Mouse (Mus musculus): ENCODE measurements around the gene Ssx2ip. TPM values are rescaled to one million over a fixed set of nuclear protein-coding genes. Genes with fewer than 3 reads are reported as not detected.

Ssx2ip gene
- polyA plus RNA-seq, 1 experiment from 2014 or later = 14.4 TPM

DNA sequence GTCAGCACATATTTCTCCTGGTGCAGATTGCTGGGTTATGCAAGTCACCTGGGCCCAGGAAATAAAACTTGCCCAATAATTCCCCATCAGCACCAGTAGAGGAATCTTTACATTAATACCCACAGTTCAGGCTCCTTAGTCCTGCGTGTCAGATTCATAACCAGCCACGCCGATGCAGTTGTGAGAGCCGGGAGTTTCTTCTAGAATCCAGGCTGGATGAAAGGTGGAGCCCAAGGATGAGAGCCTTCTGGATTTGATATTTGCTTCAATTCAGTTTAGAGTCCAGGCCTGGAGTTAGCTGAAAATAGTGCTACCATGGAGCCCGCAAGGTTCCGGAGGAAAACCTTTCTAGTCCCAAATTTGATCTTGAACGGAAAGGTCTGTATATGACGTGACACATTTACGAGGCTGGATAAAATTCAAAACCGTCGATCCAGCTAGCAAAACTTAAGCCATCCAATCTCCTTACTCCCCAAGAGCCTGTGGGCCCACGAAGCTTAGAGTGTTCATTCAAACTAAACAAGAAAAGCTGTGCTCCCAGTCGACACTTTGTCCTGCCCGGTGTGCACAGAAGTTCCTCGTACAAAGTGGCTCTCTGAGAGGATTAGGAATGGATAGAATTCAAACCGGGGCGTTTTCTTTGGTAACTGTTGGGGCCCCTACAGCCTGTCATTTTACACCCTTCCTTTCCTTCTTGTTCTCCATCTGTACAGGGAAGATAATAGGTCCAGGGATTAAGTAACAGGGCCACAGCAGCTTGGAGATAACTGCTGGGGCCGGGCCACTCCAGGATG lies 968 bp downstream of the Ssx2ip start:
- Histone ChIP-seq H3K27ac (peak overlapping the region; percentile 88), H3K4me3 (peak overlapping the region; percentile 88), H3K9ac (peak overlapping the region; percentile 95), H3K9me3 (0 out of 2 replicates have a peak, but pooled peaks cover 8% of the 10 kb centered on the region), H3K36me3 (no peaks in the 10 kb centered on the region), H3K4me1 (replicated peaks) (peaks cover 39% of the 10 kb centered on the region), H3K4me2 (peak overlapping the region; percentile 85), H3K27me3 (no peaks in the 10 kb centered on the region)
- no peak for ATAC-seq (ENCODE audit: low FRiP score)
- WGBS = 43% methylated on average over 18 of the region's 18 CpGs

DNA sequence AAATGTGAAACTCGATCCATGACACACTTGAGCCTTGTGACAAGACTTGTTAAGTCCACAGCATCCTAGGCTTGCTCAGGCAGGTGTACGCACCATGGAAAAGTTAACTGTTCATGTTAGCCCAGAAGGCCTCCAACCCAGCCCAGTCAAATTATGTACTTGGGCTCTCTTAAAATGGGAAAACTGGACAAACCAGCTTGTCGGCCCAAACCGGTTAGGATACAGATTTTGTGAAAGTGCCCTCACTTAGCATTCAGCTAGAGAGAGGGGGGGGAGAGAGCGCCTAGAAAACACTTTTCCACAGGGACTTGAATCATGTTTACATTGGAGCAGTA lies 1.5 kb downstream of the Ssx2ip start:
- no peak for ATAC-seq (ENCODE audit: low FRiP score)
- Histone ChIP-seq H3K4me3 (peak overlapping the region; percentile 88), H3K27ac (no peak overlapping the region), H3K27me3 (no peaks in the 10 kb centered on the region), H3K4me2 (peak overlapping the region; percentile 85), H3K9ac (peak overlapping the region; percentile 95), H3K4me1 (replicated peaks) (peaks cover 39% of the 10 kb centered on the region), H3K9me3 (0 out of 2 replicates have a peak, but pooled peaks cover 8% of the 10 kb centered on the region), H3K36me3 (no peaks in the 10 kb centered on the region)
- WGBS = 59% methylated on average over 5 of the region's 5 CpGs

GRCm38 (mm10) chr3:146407086-146407721 lies 2.8 kb downstream of the Ssx2ip start:
- ATAC-seq (ENCODE audit: low FRiP score) = no peak

GRCm38 (mm10) chr3:146410114-146410513 lies 5.7 kb downstream of the Ssx2ip start:
- Histone ChIP-seq H3K9me3 (no peaks in the 10 kb centered on the region), H3K4me1 (replicated peaks) (peaks cover 41% of the 10 kb centered on the region), H3K4me3 (no peak overlapping the region), H3K27ac (no peak overlapping the region), H3K4me2 (no peak overlapping the region), H3K27me3 (no peaks in the 10 kb centered on the region), H3K9ac (no peak overlapping the region), H3K36me3 (no peaks in the 10 kb centered on the region)
- no peak for ATAC-seq (ENCODE audit: low FRiP score)
- WGBS = 87% methylated on average over 7 of the region's 7 CpGs

More at GRCm38 (mm10) chr3:146407086-146407721, 2.8 kb downstream of the Ssx2ip start:
- H3K27ac ChIP-seq = no peak overlapping the region
- H3K4me1 ChIP-seq (replicated peaks) = peaks cover 48% of the 10 kb centered on the region
- no peaks in the 10 kb centered on the region for H3K27me3 ChIP-seq
- H3K9me3 ChIP-seq = 0 out of 2 replicates have a peak, but pooled peaks cover 7% of the 10 kb centered on the region
- no peaks in the 10 kb centered on the region for H3K36me3 ChIP-seq
- 84% methylated on average over 16 of the region's 16 CpGs for WGBS
- H3K4me3 ChIP-seq = no peak overlapping the region
- no peak overlapping the region for H3K9ac ChIP-seq
- peak overlapping the region; percentile 85; the same call in 1 of the 2 replicates for H3K4me2 ChIP-seq

- Histone ChIP-seq H3K9ac (0 out of 2 replicates have a peak overlapping the region, but pooled peaks have one; percentile 8), H3K4me1 (replicated peaks) (peaks cover 23% of the 10 kb centered on the region), H3K4me2 (no peak overlapping the region), H3K36me3 (peaks cover 2% of the 10 kb centered on the region), H3K27ac (no peak overlapping the region), H3K4me3 (no peak overlapping the region), H3K27me3 (no peaks in the 10 kb centered on the region), H3K9me3 (no peaks in the 10 kb centered on the region)
- WGBS = 74% methylated on average over 2 of the region's 2 CpGs
- 0 out of 2 replicates have a peak, but pooled peaks have one; percentile 18 for ATAC-seq (ENCODE audit: low FRiP score)
These were observed 7.6 kb downstream of the Ssx2ip start for GRCm38 (mm10) chr3:146412008-146412407.

- H3K27me3 ChIP-seq = no peaks in the 10 kb centered on the region
- no peaks in the 10 kb centered on the region for H3K9me3 ChIP-seq
- no peak overlapping the region for H3K9ac ChIP-seq
- no peak overlapping the region for H3K4me3 ChIP-seq
- H3K27ac ChIP-seq = no peak overlapping the region
- WGBS = 98% methylated on average over 7 of the region's 7 CpGs
- no peak overlapping the region for H3K4me2 ChIP-seq
- H3K4me1 ChIP-seq (replicated peaks) = peaks cover 18% of the 10 kb centered on the region
- ATAC-seq (ENCODE audit: low FRiP score) = no peak
- peaks cover 7% of the 10 kb centered on the region for H3K36me3 ChIP-seq
These were observed 8.0 kb downstream of the Ssx2ip start for GRCm38 (mm10) chr3:146412480-146412879.

DNA sequence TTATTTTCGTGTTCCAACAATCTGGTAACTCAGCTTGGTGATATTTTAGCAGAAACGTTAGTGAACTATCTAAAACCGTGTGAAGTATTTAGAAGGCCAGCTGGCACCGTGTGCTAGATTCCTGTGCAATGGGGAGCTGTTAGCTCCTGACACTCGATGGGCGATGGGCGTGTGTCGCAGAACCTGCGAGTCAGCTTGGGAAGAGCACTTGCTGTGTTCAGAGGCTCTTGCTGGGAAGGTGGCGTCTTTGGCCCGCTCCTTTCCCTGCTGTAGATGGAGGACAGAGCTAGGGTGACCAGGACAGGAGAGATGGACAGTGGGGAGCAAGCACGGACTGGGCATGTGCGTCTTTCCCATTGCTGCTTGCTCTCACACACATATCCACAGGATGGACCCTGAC lies 8.6 kb downstream of the Ssx2ip start:
- Histone ChIP-seq H3K9me3 (no peaks in the 10 kb centered on the region), H3K4me3 (no peak overlapping the region), H3K4me1 (replicated peaks) (peaks cover 14% of the 10 kb centered on the region), H3K27ac (no peak overlapping the region), H3K4me2 (no peak overlapping the region), H3K36me3 (peaks cover 10% of the 10 kb centered on the region), H3K9ac (no peak overlapping the region), H3K27me3 (no peaks in the 10 kb centered on the region)
- WGBS = 94% methylated on average over 13 of the region's 13 CpGs
- no peak for ATAC-seq (ENCODE audit: low FRiP score)

GRCm38 (mm10) chr3:146413992-146414391 lies 9.6 kb downstream of the Ssx2ip start:
- H3K36me3 ChIP-seq = peaks cover 18% of the 10 kb centered on the region
- WGBS = 93% methylated on average over 4 of the region's 4 CpGs
- H3K27ac ChIP-seq = no peak overlapping the region
- H3K4me3 ChIP-seq = no peak overlapping the region
- H3K9ac ChIP-seq = no peak overlapping the region
- ATAC-seq (ENCODE audit: low FRiP score) = no peak
- peaks cover 14% of the 10 kb centered on the region for H3K4me1 ChIP-seq (replicated peaks)
- no peak overlapping the region for H3K4me2 ChIP-seq
- H3K9me3 ChIP-seq = no peaks in the 10 kb centered on the region
- no peaks in the 10 kb centered on the region for H3K27me3 ChIP-seq

- no peak for ATAC-seq (ENCODE audit: low FRiP score)
- Histone ChIP-seq H3K4me3 (no peak overlapping the region), H3K27ac (no peak overlapping the region), H3K9ac (no peak overlapping the region), H3K4me2 (no peak overlapping the region), H3K9me3 (no peaks in the 10 kb centered on the region), H3K4me1 (replicated peaks) (peaks cover 14% of the 10 kb centered on the region), H3K27me3 (no peaks in the 10 kb centered on the region), H3K36me3 (peaks cover 24% of the 10 kb centered on the region)
- WGBS = 95% methylated on average over 12 of the region's 12 CpGs
These were observed 10.1 kb downstream of the Ssx2ip start for GRCm38 (mm10) chr3:146414555-146414954.

- Histone ChIP-seq H3K4me3 (no peak overlapping the region), H3K36me3 (peaks cover 46% of the 10 kb centered on the region), H3K9me3 (no peaks in the 10 kb centered on the region), H3K4me2 (no peak overlapping the region), H3K4me1 (replicated peaks) (no peaks in the 10 kb centered on the region), H3K9ac (no peak overlapping the region), H3K27me3 (no peaks in the 10 kb centered on the region), H3K27ac (no peak overlapping the region)
- WGBS = 98% methylated on average over 8 of the region's 8 CpGs
- no peak for ATAC-seq (ENCODE audit: low FRiP score)
These were observed 13.4 kb downstream of the Ssx2ip start for GRCm38 (mm10) chr3:146417873-146418272.

GRCm38 (mm10) chr3:146418901-146419300 lies 14.5 kb downstream of the Ssx2ip start:
- Histone ChIP-seq H3K27me3 (no peaks in the 10 kb centered on the region), H3K9me3 (no peaks in the 10 kb centered on the region), H3K9ac (no peak overlapping the region), H3K36me3 (peaks cover 55% of the 10 kb centered on the region), H3K4me1 (replicated peaks) (no peaks in the 10 kb centered on the region), H3K4me2 (no peak overlapping the region), H3K4me3 (no peak overlapping the region), H3K27ac (no peak overlapping the region)
- WGBS = 94% methylated on average over 7 of the region's 7 CpGs
- ATAC-seq (ENCODE audit: low FRiP score) = no peak

DNA sequence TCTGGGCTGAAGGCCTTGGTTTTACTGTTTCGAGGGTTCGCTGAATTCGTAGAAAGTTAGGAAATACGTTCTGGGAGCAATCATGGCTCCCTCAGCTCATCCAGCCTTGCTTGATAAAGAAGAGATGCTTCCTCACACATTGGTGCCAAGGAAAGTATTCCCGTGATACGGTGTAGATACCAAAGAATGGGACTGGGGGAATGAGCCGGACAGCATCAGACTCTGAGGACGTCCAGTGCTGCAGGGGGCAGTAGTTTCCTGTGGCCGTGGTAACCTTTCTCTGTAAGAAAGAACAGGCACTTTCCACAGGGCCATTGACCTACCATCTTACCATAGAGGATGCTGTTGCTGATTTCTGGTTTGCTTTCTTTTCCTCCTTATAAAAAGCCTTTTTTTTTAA lies 15.1 kb downstream of the Ssx2ip start:
- ATAC-seq (ENCODE audit: low FRiP score) = no peak
- no peak overlapping the region for H3K27ac ChIP-seq
- no peaks in the 10 kb centered on the region for H3K27me3 ChIP-seq
- H3K4me3 ChIP-seq = no peak overlapping the region
- peaks cover 4% of the 10 kb centered on the region for H3K4me1 ChIP-seq (replicated peaks)
- no peak overlapping the region for H3K4me2 ChIP-seq
- H3K9me3 ChIP-seq = no peaks in the 10 kb centered on the region
- H3K9ac ChIP-seq = no peak overlapping the region
- H3K36me3 ChIP-seq = peaks cover 55% of the 10 kb centered on the region
- 86% methylated on average over 9 of the region's 9 CpGs for WGBS
